Mouse (Mus musculus): ENCODE data around the gene Stom.

DNA sequence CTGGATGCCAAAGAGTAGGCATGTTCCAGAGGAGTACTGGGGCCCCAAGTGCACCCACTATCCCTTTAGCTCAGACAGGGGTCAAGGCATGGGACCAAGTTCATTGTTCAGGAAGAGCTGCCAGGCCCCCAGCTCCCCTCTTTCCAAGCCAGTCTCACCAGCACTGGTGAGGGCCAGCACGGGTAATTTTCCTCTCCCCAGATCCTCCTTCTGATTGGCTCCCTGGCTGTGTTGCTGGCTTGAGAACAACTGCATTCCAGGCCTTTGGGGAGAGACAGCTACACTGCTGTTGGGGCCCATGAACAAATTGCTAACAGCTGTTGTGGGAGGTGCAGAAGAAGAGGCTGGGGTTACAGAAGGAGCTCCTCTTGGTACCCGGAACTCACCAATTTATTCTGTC is 63.2 kb downstream of the Stom start:
- TF ChIP-seq CTCF (IDR thresholded peaks at IDR 0.05; ENCODE audit: low read depth, low read length) (no peak), POLR2A (IDR thresholded peaks at IDR 0.05; ENCODE audit: extremely low read depth, insufficient read depth, low read length) (no peak)
